ENCODE assay signal across 13 mouse cellular contexts in genomic region chr9:72393238-72393637, GRCm38 (mm10). TPM values are rescaled to one million over a fixed set of nuclear protein-coding genes. Genes with fewer than 3 reads are reported as not detected.
DNase-seq lines count a peak whose midpoint lies in the region; ATAC-seq lines count a peak whose summit lies in the region.
"Had no signal": no experiment of that assay in that cellular context is flagged by ENCODE, and none has a peak within 500 bp of the region (broad histone marks: within the 10 kb centered on the region; RNA-seq: fewer than 3 reads in every experiment).

No protein-coding gene starts in this region.

- H3K4me3 ChIP-seq in midbrain, embryonic 11.5 days (ENCODE audit: low read depth, low read length), result no peak overlapping the region
- H3K4me3 ChIP-seq in midbrain, embryonic 10.5 days, result no peak overlapping the region
- H3K4me3 ChIP-seq: forebrain, embryonic 10.5 days; heart, embryonic 12.5 days; liver, embryonic 13.5 days had no signal

- H3K36me3 ChIP-seq in midbrain, embryonic 11.5 days (ENCODE audit: control insufficient read depth, insufficient read depth, low read length), result no peaks in the 10 kb centered on the region
- H3K36me3 ChIP-seq in midbrain, embryonic 10.5 days, result no peaks in the 10 kb centered on the region
- H3K36me3 ChIP-seq: forebrain, embryonic 10.5 days; heart, embryonic 12.5 days; liver, embryonic 13.5 days had no signal

- 83% methylated on average over 15 of the region's 15 CpGs for WGBS in midbrain, embryonic 11.5 days
- WGBS in midbrain, embryonic 10.5 days, result 84% methylated on average over 15 of the region's 15 CpGs

- no peaks in the 10 kb centered on the region for H3K27me3 ChIP-seq in midbrain, embryonic 11.5 days (ENCODE audit: control insufficient read depth, insufficient read depth, low read length)
- H3K27me3 ChIP-seq in midbrain, embryonic 10.5 days (ENCODE audit: low read depth, poor library complexity, severe bottlenecking), result no peaks in the 10 kb centered on the region
- H3K27me3 ChIP-seq: heart, embryonic 12.5 days had no signal

- H3K27ac ChIP-seq in midbrain, embryonic 11.5 days (ENCODE audit: low read depth, low read length), result no peak overlapping the region
- no peak overlapping the region for H3K27ac ChIP-seq in midbrain, embryonic 10.5 days (replicated peaks)
- H3K27ac ChIP-seq: forebrain, embryonic 10.5 days; liver, embryonic 13.5 days; stomach, postnatal 0 days had no signal

- H3K4me1 ChIP-seq in midbrain, embryonic 11.5 days (ENCODE audit: control insufficient read depth, insufficient read depth, low read length), result no peaks in the 10 kb centered on the region
- H3K4me1 ChIP-seq in midbrain, embryonic 10.5 days, result 0 out of 2 replicates have a peak, but pooled peaks cover 3% of the 10 kb centered on the region

- no peak for ATAC-seq in midbrain, embryonic 11.5 days (ENCODE audit: low FRiP score)

- no peaks in the 10 kb centered on the region for H3K9me3 ChIP-seq in midbrain, embryonic 11.5 days (ENCODE audit: control insufficient read depth, low read length)
- no peaks in the 10 kb centered on the region for H3K9me3 ChIP-seq in midbrain, embryonic 10.5 days (replicated peaks)
- H3K9me3 ChIP-seq: forebrain, embryonic 10.5 days; heart, embryonic 12.5 days; liver, embryonic 13.5 days had no signal

- no peak overlapping the region for H3K4me2 ChIP-seq in midbrain, embryonic 11.5 days
- H3K4me2 ChIP-seq: liver, embryonic 13.5 days had no signal

- DNase-seq in midbrain, embryonic 11.5 days (ENCODE audit: low spot score, missing footprints), result peak; percentile 81
- DNase-seq in midbrain, embryonic 10.5 days (ENCODE audit: low spot score), result no peak
- DNase-seq in cerebellum, adult 11-12 months, result peak; percentile 61
- peak; percentile 49 to 64 for DNase-seq in cerebellum, postnatal 36 days
- DNase-seq in retina, postnatal 1 day, result peak; percentile 43
- DNase-seq in adrenal gland, postnatal 10 days, result no peak
- no peak for DNase-seq in Muller cell, postnatal 12 days (ENCODE audit: inconsistent ontology term)
- DNase-seq: gastrocnemius, postnatal 10 days; layer of hippocampus, adult 9-11 months; liver, embryonic 13.5 days had no signal

- no peak overlapping the region for H3K9ac ChIP-seq in midbrain, embryonic 11.5 days (ENCODE audit: low read length)
- H3K9ac ChIP-seq: heart, embryonic 12.5 days; liver, embryonic 13.5 days had no signal

RNA-seq across cellular contexts. Expression of gene Mns1, which starts 44.6 kb away (rescaled TPM):
- polyA plus RNA-seq in midbrain, embryonic 11.5 days (2014; fragmentation: Nextera tagmentation; extraction: Ambion mirVana), result 48.8 and 57.0 TPM in 2 replicates
- 52.9 and 53.8 TPM in 2 replicates for polyA plus RNA-seq in midbrain, embryonic 10.5 days (2016; fragmentation: Nextera tagmentation; extraction: Ambion mirVana)
- 1 to 10 TPM; 3.7 to 3.8 TPM for total RNA-seq in adrenal gland, postnatal 10 days (2021)

Comparison
In these comparisons a context has a peak if more than half of its experiments do, and no peak if none do; other contexts are left out.
1. DNase-seq: peak in midbrain, embryonic 11.5 days (single experiment), cerebellum, adult 11-12 months (single experiment), cerebellum, postnatal 36 days (2 of 2) and retina, postnatal 1 day (single experiment); none in midbrain, embryonic 10.5 days (single experiment), adrenal gland, postnatal 10 days (single experiment) and Muller cell, postnatal 12 days (single experiment).